Mouse (Mus musculus) midbrain, embryonic 14.5 days (tissue): ENCODE data around the gene Zfp239. TPM values are rescaled to one million over a fixed set of nuclear protein-coding genes. Genes with fewer than 3 reads are reported as not detected.

Experiments
- ATAC-seq: fragments of 200-750 bp; cut with Nextera tagmentation; 2 replicates; pipeline ENCODE4 v1.8.0; 2017; ENCODE audit warnings: moderate number of reproducible peaks, moderate library complexity; ENCODE audit not compliant: low FRiP score, low TSS enrichment
- DNase-seq: peaks from one replicate; pipeline ENCODE4 v3.0.0-alpha.2; 2015
- H3K27ac ChIP-seq: fragments of 300-500 bp; sonication (generic); replicated peaks from 2 replicates; pipeline ENCODE4 v1.5.1; 2014; ENCODE audit warnings: mild to moderate bottlenecking, low read depth, low read length, moderate library complexity
- H3K27me3 ChIP-seq: fragments of 300-500 bp; sonication (generic); 2 replicates; pipeline ENCODE4 v1.6.1; 2014; ENCODE audit warnings: low read length, control low read depth, mixed read lengths; ENCODE audit not compliant: control insufficient read depth, insufficient read depth
- H3K36me3 ChIP-seq: fragments of 300-500 bp; sonication (generic); 2 replicates; pipeline ENCODE4 v1.6.1; 2014; ENCODE audit warnings: low read length, control low read depth; ENCODE audit not compliant: control insufficient read depth, insufficient read depth
- H3K4me1 ChIP-seq: fragments of 300-500 bp; sonication (generic); 2 replicates; pipeline ENCODE4 v1.6.1; 2014; ENCODE audit warnings: mild to moderate bottlenecking, antibody characterized with exemption, low read length, control low read depth; ENCODE audit not compliant: control insufficient read depth, insufficient read depth
- H3K4me2 ChIP-seq: fragments of 300-500 bp; sonication (generic); 2 replicates; pipeline ENCODE4 v1.6.1; 2014; ENCODE audit warnings: mild to moderate bottlenecking, low read length, moderate library complexity
- H3K4me3 ChIP-seq: fragments of 300-500 bp; sonication (generic); replicated peaks from 2 replicates; pipeline ENCODE4 v1.5.1; 2014; ENCODE audit warnings: low read depth, low read length
- H3K9ac ChIP-seq: fragments of 300-500 bp; sonication (generic); replicated peaks from 2 replicates; pipeline ENCODE4 v1.6.1; 2014; ENCODE audit warnings: mild to moderate bottlenecking, low read length, moderate library complexity
- H3K9me3 ChIP-seq: fragments of 300-500 bp; sonication (generic); 2 replicates; pipeline ENCODE4 v1.6.1; 2016; ENCODE audit warnings: low read length, control low read depth, mixed read lengths; ENCODE audit not compliant: control insufficient read depth
- WGBS: fragments of 180-500 bp; shearing (Covaris S2); extraction: QIAGEN DNeasy Blood & Tissue Kit; methylation state at CpG from one replicate; pipeline ENCODE4 v1.1.7; 2014; 5-methylcytosine and 5-hydroxymethylcytosine counted together
- polyA plus RNA-seq: library from polyadenylated mRNA; unstranded; fragments of >200 nt; fragmentation: Nextera tagmentation; extraction: Ambion mirVana; gene quantifications from 2 replicates; pipeline ENCODE4 v1.2.1, GENCODE M21; 2014

Zfp239 gene
- polyA plus RNA-seq, 1 experiment from 2014 or later, result 13.2 TPM

DNA sequence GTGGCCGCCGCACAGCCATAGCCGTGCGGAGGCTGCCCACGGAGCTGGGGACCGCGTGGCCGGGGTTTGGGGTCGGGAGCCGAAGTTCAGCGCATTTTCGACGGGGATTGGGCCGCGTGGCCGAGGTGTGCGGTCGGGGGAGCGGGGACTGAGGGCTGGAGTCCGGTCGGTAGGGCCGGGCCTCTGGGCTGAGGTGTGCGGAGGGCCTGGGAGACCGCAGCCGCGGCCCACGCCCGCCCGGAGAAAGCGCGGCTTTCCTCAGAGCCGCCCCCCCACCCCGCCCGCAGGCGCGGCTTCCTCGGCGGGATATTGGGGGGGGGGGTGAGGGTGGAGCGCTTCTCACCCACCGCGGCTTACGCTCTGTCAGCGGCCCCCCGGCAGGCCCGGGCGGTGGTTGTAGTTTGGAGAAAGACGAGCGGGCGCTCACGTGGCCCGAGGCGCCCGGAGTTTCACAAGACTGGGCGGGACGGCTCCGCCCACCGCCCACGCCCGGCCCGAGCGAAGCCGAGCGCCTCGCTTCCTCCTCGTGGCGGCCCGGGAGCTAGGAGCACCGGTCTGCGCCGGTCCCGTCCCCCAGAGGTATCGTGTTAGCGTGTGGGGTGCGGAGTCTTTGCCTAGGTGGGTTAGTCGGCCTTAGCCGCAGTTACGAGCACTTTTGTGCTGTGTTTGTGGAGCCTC, 45.5 kb downstream of the Zfp239 start:
- Histone ChIP-seq H3K4me1 (peaks cover 20% of the 10 kb centered on the region), H3K4me2 (peak overlapping the region; percentile 99), H3K27me3 (no peaks in the 10 kb centered on the region), H3K9me3 (no peaks in the 10 kb centered on the region), H3K36me3 (no peaks in the 10 kb centered on the region), H3K9ac (peak overlapping the region; percentile 86), H3K27ac (peak overlapping the region; percentile 90), H3K4me3 (peak overlapping the region; percentile 98)
- WGBS, result under 1% methylated on average over 62 of the region's 77 CpGs
- DNase-seq (peak; percentile 82), ATAC-seq (peak; percentile 38)

GRCm38 (mm10) chr6:117907979-117908355, 46.1 kb downstream of the Zfp239 start:
- Histone ChIP-seq H3K4me1 (peaks cover 20% of the 10 kb centered on the region), H3K4me2 (peak overlapping the region; percentile 99), H3K27me3 (no peaks in the 10 kb centered on the region), H3K9me3 (no peaks in the 10 kb centered on the region), H3K27ac (no peak overlapping the region), H3K4me3 (peak overlapping the region; percentile 98), H3K36me3 (no peaks in the 10 kb centered on the region), H3K9ac (peak overlapping the region; percentile 86)
- WGBS, result under 1% methylated on average over 26 of the region's 26 CpGs
- no peak for DNase-seq
- no peak for ATAC-seq

DNA sequence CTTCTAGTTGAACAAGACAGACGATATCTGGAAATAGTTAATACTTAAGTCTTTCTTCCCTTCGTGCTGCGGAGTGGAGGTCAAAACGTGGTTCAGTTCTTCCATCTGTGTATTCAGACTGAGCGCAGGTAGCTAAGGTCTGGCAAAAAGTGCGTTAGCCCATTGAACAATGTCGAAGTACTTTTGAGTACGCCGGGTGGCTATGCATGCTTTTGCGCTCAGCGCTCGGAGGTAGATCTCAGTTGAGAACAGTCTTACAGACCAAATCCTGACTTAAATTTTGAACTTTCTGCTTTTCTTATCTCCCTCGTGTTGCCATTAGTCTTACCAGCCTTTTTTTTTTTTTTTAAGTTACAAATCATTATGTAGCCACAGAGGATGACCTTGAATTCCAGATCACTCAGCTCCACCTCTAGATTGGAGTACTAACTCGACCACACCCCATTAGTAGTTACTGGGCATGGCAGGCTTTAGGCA, 46.6 kb downstream of the Zfp239 start:
- 2% methylated on average over 14 of the region's 14 CpGs for WGBS
- peaks cover 20% of the 10 kb centered on the region for H3K4me1 ChIP-seq
- peak overlapping the region; percentile 86 for H3K9ac ChIP-seq
- H3K4me2 ChIP-seq, result peak overlapping the region; percentile 99
- peak overlapping the region; percentile 98 for H3K4me3 ChIP-seq
- no peak overlapping the region for H3K27ac ChIP-seq
- no peak for DNase-seq
- H3K27me3 ChIP-seq, result no peaks in the 10 kb centered on the region
- no peaks in the 10 kb centered on the region for H3K9me3 ChIP-seq
- ATAC-seq, result no peak
- H3K36me3 ChIP-seq, result no peaks in the 10 kb centered on the region

GRCm38 (mm10) chr6:117910120-117910661, 48.3 kb downstream of the Zfp239 start:
- Histone ChIP-seq H3K4me2 (no peak overlapping the region), H3K4me3 (no peak overlapping the region), H3K36me3 (no peaks in the 10 kb centered on the region), H3K27me3 (no peaks in the 10 kb centered on the region), H3K4me1 (peaks cover 20% of the 10 kb centered on the region), H3K27ac (no peak overlapping the region), H3K9me3 (no peaks in the 10 kb centered on the region), H3K9ac (no peak overlapping the region)
- 88% methylated on average over 6 of the region's 6 CpGs for WGBS
- no peak for DNase-seq
- ATAC-seq, result no peak

DNA sequence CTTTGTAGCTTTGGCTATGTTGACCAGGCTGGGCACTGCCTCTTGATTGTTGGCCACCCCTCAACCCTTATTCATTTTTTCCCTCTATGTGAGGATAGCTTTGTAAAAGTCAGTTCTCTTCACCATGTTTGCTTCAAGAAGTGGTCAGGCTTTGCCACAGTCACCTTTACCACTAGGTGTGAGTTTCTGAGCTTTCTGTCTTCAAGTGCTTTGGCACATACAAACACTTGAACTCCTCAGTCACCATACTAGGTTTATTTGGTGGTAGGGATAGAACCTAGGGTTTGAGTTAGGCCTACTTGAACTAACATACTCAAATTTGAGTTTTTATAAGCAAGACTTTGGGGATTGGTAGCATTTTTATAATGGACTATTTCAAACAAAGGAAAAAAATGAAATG, 52.6 kb downstream of the Zfp239 start:
- no peaks in the 10 kb centered on the region for H3K36me3 ChIP-seq
- H3K4me3 ChIP-seq, result no peak overlapping the region
- no peak overlapping the region for H3K27ac ChIP-seq
- no peak overlapping the region for H3K4me2 ChIP-seq
- no peak for ATAC-seq
- DNase-seq, result no peak
- no peak overlapping the region for H3K9ac ChIP-seq
- peaks cover 12% of the 10 kb centered on the region; the same call in 1 of the 2 replicates for H3K4me1 ChIP-seq
- H3K27me3 ChIP-seq, result no peaks in the 10 kb centered on the region
- H3K9me3 ChIP-seq, result no peaks in the 10 kb centered on the region

DNA sequence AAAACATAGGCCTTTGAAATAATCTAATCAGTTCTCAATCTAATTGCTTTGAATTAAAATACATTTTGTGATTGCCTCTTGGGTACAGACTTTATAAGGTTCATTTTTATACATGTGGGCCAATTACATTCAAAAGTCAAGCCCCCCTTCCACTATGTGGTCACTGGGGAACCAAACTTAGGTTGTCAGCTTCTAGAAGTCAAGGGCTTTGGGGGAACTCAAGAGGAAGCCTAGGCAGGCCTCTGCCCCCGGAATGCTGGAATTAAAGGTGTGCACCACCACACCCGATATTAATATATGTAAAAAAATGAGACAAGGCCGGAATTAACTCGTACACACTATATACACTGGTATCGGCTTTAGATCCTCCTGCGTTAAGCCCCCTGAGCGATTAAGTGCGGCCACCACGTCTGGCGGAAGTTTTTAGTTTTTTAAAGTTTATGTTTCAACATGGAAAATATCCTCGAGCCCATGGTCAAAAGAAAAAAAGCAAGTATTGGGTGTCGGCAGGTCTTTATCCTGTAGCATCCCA, 54.4 kb downstream of the Zfp239 start:
- peak overlapping the region; percentile 59; the same call in 1 of the 2 replicates for H3K9ac ChIP-seq
- no peak overlapping the region for H3K27ac ChIP-seq
- no peaks in the 10 kb centered on the region for H3K27me3 ChIP-seq
- 2% methylated on average over 12 of the region's 12 CpGs for WGBS
- peaks cover 12% of the 10 kb centered on the region; the same call in 1 of the 2 replicates for H3K4me1 ChIP-seq
- ATAC-seq (no peak), DNase-seq (no peak)
- H3K36me3 ChIP-seq, result no peaks in the 10 kb centered on the region
- H3K9me3 ChIP-seq, result no peaks in the 10 kb centered on the region
- H3K4me2 ChIP-seq, result peak overlapping the region; percentile 75
- peak overlapping the region; percentile 52 for H3K4me3 ChIP-seq

- H3K9ac ChIP-seq, result peak overlapping the region; percentile 59
- H3K4me1 ChIP-seq, result peaks cover 12% of the 10 kb centered on the region; the same call in 1 of the 2 replicates
- H3K27me3 ChIP-seq, result no peaks in the 10 kb centered on the region
- no peaks in the 10 kb centered on the region for H3K36me3 ChIP-seq
- WGBS, result under 1% methylated on average over 62 of the region's 62 CpGs
- H3K9me3 ChIP-seq, result no peaks in the 10 kb centered on the region
- H3K27ac ChIP-seq, result peak overlapping the region; percentile 43
- DNase-seq (peak; percentile 80), ATAC-seq (peak; percentile 91)
- peak overlapping the region; percentile 75 for H3K4me2 ChIP-seq
- peak overlapping the region; percentile 52 for H3K4me3 ChIP-seq
These were observed 55.0 kb downstream of the Zfp239 start for GRCm38 (mm10) chr6:117916737-117917426.

DNA sequence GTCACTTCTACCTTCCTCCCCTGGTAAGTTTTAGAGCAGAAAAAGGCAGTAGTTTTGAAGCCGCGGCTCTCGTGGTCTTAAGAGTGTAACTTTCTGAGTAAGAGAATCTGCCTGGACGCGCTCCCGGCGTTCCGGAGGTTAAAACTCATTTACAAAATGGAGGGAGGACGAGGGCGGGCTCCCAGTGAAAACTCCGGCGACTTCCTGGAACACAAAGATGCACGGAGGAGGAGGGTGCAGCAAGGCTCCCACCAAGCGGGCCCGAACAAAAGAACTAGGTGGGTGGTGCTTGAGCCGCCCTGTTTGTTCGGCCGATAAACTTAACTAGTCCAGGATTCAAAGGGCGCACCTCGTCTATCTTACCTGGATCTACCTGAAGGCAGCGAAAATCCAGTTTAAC, 55.7 kb downstream of the Zfp239 start:
- Histone ChIP-seq H3K9me3 (no peaks in the 10 kb centered on the region), H3K4me2 (peak overlapping the region; percentile 75), H3K4me3 (peak overlapping the region; percentile 52), H3K36me3 (no peaks in the 10 kb centered on the region), H3K27me3 (no peaks in the 10 kb centered on the region), H3K4me1 (peaks cover 12% of the 10 kb centered on the region; the same call in 1 of the 2 replicates), H3K9ac (peak overlapping the region; percentile 59), H3K27ac (peak overlapping the region; percentile 43; the same call in 1 of the 2 replicates)
- DNase-seq (peak; percentile 69), ATAC-seq (peak; percentile 51; the same call in 1 of the 2 replicates)
- WGBS, result 1% methylated on average over 21 of the region's 21 CpGs
